Mouse (Mus musculus) brain, embryonic 18.5 days (tissue): ENCODE measurements around the gene Lgalsl.

ENCODE experiments used
- DNase-seq: peaks from one replicate; pipeline ENCODE4 v3.0.0-alpha.2; 2012; ENCODE audit warnings: low read depth, low spot score

The Lgalsl gene

DNA sequence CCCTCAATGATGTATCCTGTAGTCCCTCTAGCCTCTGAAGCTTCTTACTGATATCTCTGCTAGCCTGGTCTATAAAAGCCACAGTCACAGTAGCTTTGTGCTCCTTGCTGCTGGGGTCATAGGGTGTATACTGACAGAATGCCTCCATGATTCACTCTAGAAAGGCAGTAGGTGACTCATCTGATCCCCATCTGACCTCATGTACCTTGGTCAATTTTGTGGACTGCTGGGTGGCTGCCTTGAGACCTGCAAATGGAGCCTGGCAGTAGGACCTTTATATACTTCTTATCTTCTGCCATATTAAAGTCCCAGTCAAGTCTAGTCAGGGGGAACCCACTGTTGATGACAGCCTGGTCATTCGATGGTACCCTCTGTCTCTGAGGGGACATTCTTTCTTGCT, 47.4 kb downstream of the Lgalsl start:
- DNase-seq = no peak

DNA sequence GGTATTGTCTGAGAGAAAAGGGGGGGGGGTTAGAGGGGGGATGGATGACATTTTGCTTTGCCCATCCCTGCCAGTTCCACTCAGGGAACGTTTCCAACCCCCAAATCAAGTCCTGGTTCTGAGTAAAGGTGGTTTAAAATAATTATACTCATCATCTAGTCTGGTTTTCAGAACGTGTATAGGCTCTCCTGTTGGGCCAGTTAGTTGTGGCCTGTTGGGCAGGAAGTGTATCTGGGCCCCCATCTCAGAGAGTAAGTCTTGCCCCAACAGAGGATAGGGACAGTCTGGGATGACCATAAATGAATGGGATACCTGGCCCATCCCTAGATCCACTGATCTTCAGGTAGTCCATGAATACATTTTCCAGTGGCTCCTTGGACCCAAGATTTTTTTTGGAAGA, 48.2 kb downstream of the Lgalsl start:
- DNase-seq = no peak

DNA sequence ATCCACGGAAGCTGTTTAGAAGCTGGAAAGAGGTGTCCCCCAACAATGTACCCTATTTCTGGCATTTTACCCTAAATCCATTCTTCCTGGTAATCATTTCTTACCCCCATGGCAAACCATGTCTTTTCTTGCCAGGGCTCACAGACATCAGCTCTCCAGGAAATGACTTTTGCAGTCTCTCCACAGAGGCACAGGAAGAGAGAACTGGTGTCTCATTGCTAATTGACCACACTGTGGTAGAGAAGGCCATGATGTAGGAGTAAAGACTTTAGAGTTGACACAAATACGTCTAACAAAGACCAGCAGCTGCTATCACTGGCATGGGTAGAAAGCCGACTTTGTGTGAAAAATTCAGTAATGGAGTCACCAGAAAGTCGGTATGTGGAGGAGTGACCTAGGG, 50.5 kb downstream of the Lgalsl start:
- DNase-seq = no peak

DNA sequence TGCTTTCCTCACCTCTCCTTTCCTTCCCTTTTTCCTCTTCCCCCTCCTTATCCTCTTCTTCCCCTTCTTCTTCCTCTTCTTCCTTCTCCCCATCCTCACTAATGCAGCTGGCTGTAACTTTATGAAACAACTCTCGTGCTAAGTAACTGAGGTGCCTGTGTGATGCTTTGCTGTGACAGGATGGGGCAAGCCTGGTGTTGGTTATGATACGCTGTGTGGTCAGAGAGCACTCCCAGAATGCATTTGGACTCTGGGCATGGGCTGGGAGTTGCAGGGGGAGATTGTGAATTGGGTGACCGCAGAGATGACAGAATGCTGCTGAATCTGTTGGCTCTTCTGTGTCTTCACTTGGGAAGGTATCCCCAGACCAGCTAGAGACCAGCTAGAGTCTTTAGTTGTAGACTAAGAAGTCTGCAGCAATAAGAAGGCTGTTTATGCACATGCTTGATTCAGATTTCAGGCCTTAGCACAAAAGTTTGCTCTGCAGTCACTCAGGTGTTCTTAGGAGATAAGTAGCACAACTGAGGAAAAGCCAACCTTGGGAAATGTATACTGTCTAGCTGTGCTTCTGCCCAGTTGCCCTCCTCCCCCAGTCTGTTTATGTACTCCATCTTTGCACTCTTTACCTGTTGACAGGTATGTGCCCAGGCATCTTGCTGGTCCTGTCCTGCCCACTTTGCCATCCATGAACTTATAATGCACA, 51.8 kb downstream of the Lgalsl start:
- no peak for DNase-seq

DNA sequence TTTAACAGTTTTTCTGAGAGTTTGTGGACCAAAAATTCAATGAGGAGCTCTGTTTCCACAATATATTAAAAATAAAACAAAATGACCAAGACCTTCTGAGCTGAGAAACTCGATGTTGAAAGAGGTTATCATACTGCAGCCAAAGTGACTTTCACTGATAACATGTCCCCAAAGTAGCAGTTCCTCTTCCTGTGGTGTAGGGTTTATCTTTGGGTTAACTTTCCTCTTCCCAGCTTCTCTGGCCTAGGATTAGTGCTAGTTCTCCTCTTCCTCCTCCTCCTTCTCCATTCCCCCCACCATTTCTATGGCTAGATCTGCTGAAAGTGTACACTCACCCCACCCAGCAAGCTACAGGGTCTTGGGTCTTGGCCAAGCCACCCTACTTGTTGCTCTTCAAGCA, 52.6 kb downstream of the Lgalsl start:
- DNase-seq = no peak

DNA sequence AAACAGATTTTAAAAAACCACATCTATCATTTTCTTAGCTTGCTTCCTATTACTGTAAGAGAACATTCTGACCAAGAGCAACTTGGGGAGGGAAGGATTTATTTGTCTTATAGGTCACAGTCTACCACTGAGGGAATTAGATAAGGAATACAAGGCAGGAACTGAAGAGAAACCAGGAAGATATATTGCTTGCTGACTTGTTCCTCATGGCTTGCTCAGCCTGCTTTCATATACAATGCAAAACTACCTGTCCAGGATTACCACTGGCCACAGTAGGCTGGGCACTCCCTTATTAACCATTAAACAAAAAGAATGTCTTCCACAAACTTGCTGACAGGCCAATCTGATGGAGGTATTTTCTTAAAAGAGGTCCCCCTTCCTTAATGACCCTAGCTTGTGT, 54.2 kb downstream of the Lgalsl start:
- no peak for DNase-seq
